In the genomic region with DNA sequence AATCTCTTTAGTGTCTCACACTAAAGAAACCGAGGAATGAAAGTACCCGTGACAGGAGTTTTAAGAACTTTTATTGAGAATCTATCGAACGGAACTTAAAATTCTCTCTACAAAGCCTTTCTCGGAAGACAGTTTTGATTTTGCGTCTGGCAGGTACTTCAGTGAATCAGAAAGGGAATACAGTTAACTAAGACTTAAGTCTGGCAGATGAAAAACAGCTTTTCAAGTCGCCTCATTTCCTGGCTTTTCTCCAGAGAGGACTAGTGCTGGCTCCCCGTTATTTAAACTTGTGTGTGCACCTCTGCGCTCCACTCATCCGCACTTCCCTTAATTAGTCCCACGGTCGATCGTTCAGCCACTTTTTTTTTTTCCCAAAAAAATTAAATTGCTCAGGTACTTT, we compare ENCODE assay signal across 8 mouse cellular contexts. TPM values are rescaled to one million over a fixed set of nuclear protein-coding genes. Genes with fewer than 3 reads are reported as not detected.
DNase-seq lines count a peak whose midpoint lies in the region; ATAC-seq lines count a peak whose summit lies in the region.

No protein-coding gene starts in this region.

- peaks cover 32% of the 10 kb centered on the region for H3K4me1 ChIP-seq in forebrain, embryonic 13.5 days
- H3K4me1 ChIP-seq in limb, embryonic 13.5 days = peaks cover 23% of the 10 kb centered on the region

- peak overlapping the region; percentile 87 for H3K9ac ChIP-seq in forebrain, embryonic 13.5 days
- peak overlapping the region; percentile 78 for H3K9ac ChIP-seq in limb, embryonic 13.5 days

- H3K4me2 ChIP-seq in forebrain, embryonic 13.5 days = peak overlapping the region; percentile 93
- peak overlapping the region; percentile 99 for H3K4me2 ChIP-seq in limb, embryonic 13.5 days (replicated peaks)

- under 1% methylated on average over 13 of the region's 13 CpGs for WGBS in forebrain, embryonic 13.5 days
- WGBS in limb, embryonic 13.5 days = under 1% methylated on average over 13 of the region's 13 CpGs

- H3K4me3 ChIP-seq in forebrain, embryonic 13.5 days = peak overlapping the region; percentile 86
- H3K4me3 ChIP-seq in limb, embryonic 13.5 days = peak overlapping the region; percentile 63

- peak; percentile 32 for DNase-seq in kidney, adult 9 months
- DNase-seq in kidney, adult 11 months = no peak
- DNase-seq in Muller cell, postnatal 12 days (ENCODE audit: inconsistent ontology term) = peak; percentile 60
- DNase-seq in retina, postnatal 1 day = peak; percentile 52
- no peak for DNase-seq in layer of hippocampus, adult 9-10 months (ENCODE audit: low spot score)
- no peak for DNase-seq in spleen, adult 18-20 months

- no peak for ATAC-seq in forebrain, embryonic 13.5 days
- no peak for ATAC-seq in limb, embryonic 13.5 days (ENCODE audit: low FRiP score, low read depth)

- H3K9me3 ChIP-seq in forebrain, embryonic 13.5 days (replicated peaks) = no peaks in the 10 kb centered on the region
- H3K9me3 ChIP-seq in limb, embryonic 13.5 days = no peaks in the 10 kb centered on the region

- peak overlapping the region; percentile 88 for H3K27ac ChIP-seq in forebrain, embryonic 13.5 days
- peak overlapping the region; percentile 58 for H3K27ac ChIP-seq in limb, embryonic 13.5 days

- H3K36me3 ChIP-seq in forebrain, embryonic 13.5 days (ENCODE audit: poor library complexity, severe bottlenecking) = no peaks in the 10 kb centered on the region
- no peaks in the 10 kb centered on the region for H3K36me3 ChIP-seq in limb, embryonic 13.5 days

- H3K27me3 ChIP-seq in forebrain, embryonic 13.5 days = no peaks in the 10 kb centered on the region; the same call in 1 of the 2 replicates
- peaks cover 13% of the 10 kb centered on the region for H3K27me3 ChIP-seq in limb, embryonic 13.5 days

RNA-seq across cellular contexts. Expression of gene Rragd, which starts 1.4 kb away (rescaled TPM):
- 22.7 and 23.9 TPM in 2 replicates for polyA plus RNA-seq in forebrain, embryonic 13.5 days (2015; fragmentation: Nextera tagmentation; extraction: Ambion mirVana)
- polyA plus RNA-seq in limb, embryonic 13.5 days (2015; fragmentation: Nextera tagmentation; extraction: Ambion mirVana) = 16.9 and 18.4 TPM in 2 replicates

RNA-seq across cellular contexts. Expression of gene Ankrd6, which starts 33.6 kb away (rescaled TPM):
- 25.4 and 27.5 TPM in 2 replicates for polyA plus RNA-seq in forebrain, embryonic 13.5 days (2015; fragmentation: Nextera tagmentation; extraction: Ambion mirVana)
- polyA plus RNA-seq in limb, embryonic 13.5 days (2015; fragmentation: Nextera tagmentation; extraction: Ambion mirVana) = 11.3 and 12.7 TPM in 2 replicates

RNA-seq across cellular contexts. Expression of gene Ube2j1, which starts 47.0 kb away (rescaled TPM):
- 46.5 and 47.2 TPM in 2 replicates for polyA plus RNA-seq in forebrain, embryonic 13.5 days (2015; fragmentation: Nextera tagmentation; extraction: Ambion mirVana)
- 38.7 and 39.9 TPM in 2 replicates for polyA plus RNA-seq in limb, embryonic 13.5 days (2015; fragmentation: Nextera tagmentation; extraction: Ambion mirVana)

Comparison
In these comparisons a context has a peak if more than half of its experiments do, and no peak if none do; other contexts are left out.
1. DNase-seq: peak in kidney, adult 9 months (single experiment), Muller cell, postnatal 12 days (single experiment) and retina, postnatal 1 day (single experiment); none in kidney, adult 11 months (single experiment), layer of hippocampus, adult 9-10 months (single experiment) and spleen, adult 18-20 months (0 of 2).